Mouse (Mus musculus) left cerebral cortex, adult 9 months (tissue): Measurements from ENCODE around the gene Col18a1.

ENCODE experiments used
- DNase-seq, 2 experiments: peaks; one replicate each; pipeline ENCODE4 v3.0.0; 2022; ENCODE audit warnings: low spot score in 2 of 2

Gene Col18a1

DNA sequence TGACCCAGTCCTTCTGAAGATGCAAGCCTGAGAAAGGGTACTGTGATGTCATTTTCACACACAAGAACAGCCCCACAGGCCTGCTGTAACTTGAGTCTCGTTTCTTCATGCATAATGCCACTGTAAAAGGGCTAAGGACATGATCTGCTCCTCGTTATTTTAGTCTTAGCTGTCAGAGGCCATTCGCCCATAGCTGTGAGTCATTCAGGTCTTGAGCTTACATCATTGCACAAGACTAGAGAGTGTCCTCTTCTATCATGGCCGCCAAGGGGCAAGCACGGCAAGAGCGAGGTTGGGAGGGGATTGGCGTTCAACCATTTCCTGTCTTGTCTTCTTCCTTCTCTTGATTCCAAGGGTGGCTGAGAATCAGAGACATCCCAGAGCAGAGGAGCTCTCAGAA is 150.3 kb downstream of the Col18a1 start:
- DNase-seq, result no peak

DNA sequence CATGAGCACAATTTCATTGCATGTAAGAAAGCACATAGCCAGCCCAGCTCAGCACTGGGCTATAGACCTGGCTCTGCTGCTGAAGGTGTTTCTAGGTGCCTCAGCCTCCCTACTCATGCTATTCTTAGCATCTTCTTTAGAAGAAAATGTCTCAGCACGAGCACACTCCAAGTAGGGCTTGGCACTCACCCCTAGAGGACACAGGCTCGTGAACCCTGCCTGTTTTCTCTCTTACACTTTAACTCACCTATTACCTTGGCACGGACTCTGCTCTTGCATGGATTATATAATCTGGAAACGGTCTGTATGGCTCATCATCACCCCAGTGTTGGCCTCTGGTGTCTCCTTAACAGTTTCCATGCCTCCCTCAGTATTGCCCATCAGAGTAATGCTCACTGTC is 154.7 kb downstream of the Col18a1 start:
- no peak for DNase-seq

DNA sequence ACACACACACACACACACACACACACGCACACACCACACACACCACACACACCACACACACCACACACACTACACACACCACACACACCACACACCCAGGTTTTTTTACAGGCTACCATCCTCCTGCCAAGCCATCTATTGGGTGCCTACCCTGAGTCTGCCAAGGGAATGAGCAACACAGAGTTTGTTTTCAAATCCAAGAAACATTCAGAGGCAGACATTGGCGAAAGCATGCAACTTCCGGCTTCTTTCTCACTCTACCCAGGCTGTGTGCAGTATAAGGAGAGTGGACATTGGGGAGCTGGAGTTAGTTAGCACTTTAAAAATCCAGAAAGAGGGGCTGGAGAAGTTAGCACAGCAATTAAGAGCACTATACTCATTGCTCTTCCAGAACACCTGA is 157.7 kb downstream of the Col18a1 start:
- no peak for DNase-seq

DNA sequence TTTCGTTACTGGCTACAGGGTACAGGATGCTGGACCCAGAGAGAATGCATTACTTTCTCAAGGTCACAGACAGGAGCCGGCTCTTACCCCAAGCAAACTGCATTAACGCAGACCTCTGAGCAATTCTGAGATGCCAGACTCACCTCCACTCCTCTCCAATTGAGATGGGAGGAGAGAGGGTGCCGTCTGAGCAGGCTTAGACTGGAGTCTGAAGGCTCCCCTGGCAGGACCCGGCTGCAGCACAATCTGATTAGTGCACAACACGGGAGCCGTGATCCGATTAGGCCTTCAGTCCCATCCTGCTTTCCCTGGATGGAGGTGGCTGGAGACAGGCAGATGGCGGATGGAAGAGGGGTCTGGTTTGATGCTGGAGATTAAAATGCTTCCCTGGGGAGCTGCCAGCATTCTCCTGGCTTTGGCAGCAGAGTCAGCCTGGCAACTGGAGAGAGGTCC is 158.2 kb downstream of the Col18a1 start:
- DNase-seq, result peak in 1 of 2 experiments; percentile 55

DNA sequence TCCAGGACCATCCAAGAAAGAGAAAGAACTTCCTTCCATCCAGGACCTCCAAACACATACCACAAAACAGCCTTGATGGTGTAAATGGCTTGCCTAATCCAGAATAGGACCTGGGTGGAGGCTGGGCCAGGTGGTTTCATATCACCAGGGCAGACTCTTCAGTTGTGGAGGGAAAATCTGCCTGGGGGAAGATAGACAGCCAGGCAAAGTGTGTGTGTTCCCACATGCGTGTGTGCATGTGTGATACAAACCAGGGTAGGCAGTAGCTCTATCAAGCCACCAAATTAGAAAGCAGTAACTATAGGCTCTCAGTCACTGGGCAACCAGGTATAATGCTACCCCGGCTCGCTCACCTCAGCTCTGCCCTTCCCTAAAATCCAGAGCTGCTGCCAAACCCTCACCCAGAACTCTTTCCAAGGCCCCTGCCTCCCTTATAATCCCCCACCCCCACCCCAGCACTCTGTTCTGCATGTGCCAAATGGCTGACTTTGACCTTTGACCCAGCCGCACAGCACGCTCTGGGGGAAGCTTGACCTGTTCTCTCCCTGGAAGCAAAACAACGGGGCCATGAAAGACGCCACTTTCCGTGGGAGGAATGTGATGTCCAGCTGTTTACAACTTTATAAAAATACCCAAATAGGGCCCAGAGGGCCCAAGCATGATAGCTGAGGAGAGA is 158.8 kb downstream of the Col18a1 start:
- DNase-seq, result no peak

DNA sequence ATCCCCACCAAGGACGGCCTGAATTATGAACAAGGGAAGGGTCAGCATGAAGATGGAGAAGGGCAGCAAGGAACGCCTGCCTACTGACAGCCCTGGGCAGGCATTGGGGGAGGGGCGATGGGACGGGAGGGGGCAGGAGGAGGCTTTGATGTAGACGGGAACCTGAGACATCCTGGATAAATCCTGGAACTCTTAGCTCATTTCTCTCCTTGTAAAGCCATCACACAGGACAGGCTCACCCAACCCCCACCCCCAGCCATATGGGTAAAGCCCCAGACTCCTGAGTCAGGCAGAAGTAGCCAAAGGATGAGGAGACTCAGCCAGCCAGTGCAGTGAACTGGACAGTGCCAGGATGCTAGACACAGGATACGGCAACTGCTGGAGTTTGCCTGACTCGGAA is 161.4 kb downstream of the Col18a1 start:
- DNase-seq, result no peak
